Mouse (Mus musculus): ENCODE measurements around the gene Orc6.

GRCm38 (mm10) chr8:85321981-85322380, 22.5 kb downstream of the Orc6 start:
- TF ChIP-seq CTCF (IDR thresholded peaks at IDR 0.05; ENCODE audit: low read depth) (no peak), EP300 (optimal IDR thresholded peaks at IDR 0.05) (no peak)

Measured in stomach, postnatal 0 days (tissue).